Mouse (Mus musculus) cerebellum, adult 8-10 months (tissue): ENCODE measurements around the gene Scyl1.
"Not testable (repeated sequence)": the region's sequence is repeated elsewhere in the genome, so short reads cannot be mapped to it uniquely, and the experiment has no call there.

Source experiments
- DNase-seq: peaks from one replicate; pipeline ENCODE4 v3.0.0; 2022

Scyl1 gene

DNA sequence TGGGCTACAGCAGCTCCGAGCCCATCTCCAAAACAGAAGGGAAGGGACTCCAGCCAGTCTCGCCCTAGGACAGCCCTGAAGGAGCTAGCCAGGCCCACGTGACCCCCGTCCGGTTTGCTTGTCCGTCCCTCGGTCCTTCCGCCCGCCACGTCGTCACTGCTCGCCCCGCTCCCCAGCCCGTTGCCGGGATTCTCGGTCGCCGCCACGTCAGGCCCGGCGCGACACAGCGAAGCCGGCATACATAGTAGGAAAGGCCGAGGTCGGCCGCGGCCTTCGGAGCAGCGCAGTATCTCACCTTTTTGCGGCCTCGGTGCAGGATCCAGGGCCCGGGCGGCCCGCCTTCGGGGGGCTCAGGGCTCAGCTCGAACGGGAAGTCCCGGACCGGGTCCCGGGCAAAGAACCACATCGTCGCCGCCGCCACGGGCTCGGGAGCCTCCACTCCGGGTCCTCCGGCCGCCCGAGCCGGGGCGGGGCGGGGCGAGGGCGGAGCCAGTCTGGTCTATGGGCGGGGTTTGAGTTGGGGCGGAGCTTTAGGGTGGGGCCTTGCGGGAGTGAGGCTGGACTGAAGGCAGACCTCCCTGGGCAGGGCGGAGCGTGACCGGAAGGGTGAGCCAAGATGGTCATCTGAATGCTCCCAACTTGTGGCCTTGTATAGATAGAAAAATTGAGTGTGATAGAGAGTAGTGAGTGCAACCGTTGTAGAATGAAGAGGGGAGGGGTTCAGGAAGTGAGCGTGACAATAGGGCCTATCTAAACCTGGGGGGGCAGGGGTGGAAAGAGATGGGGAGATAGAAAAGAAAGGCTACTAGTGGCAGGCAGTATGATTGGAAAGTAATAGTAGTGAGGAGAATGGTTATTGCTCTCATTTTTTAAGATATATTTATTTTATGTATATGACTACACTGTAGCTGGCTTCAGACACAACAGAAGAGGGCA, at the start of gene Scyl1:
Scyl1 (minus strand) TSS at position 495 of the 936 bp plus-strand sequence.
- DNase-seq, result peak; percentile 97

DNA sequence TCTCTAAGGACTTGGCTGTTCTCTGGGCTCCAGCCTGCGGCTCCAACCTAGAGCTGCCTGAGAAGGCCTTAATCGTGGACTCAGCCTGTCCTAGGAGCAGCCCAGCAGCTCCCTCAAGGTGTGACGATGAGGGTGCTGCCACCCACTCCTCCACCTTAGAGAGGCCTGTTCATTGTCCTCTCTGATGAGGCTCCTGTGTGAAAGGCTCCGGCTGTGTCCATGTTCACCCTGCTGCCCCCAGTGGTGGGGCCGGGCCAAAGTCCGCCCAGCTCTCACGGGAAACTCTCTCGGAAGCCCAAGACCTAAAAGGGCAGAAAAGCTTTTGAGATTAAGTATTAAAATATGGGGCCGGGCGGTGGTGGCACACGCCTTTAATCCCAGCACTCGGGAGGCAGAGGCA, 48.3 kb upstream of the Scyl1 start:
- DNase-seq, result no peak

DNA sequence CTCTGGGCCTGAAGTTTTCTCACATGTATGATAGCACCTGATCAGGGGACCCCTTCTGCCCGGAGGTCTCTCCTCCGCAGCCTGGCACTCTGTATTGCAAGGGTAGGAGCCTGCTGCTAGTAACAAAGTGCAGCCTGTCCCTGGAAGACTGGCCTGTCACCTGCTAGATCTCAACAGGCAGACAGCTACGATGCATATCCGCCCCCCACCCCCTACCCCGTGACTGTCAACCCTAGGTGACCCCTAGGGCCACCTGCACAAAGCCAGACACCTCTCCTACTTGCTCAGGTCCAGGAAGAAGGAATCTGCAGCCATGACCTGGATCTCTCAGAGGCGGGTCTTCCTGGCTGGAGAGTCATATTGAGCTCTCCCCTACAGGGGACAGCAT, 47.4 kb upstream of the Scyl1 start:
- no peak for DNase-seq

DNA sequence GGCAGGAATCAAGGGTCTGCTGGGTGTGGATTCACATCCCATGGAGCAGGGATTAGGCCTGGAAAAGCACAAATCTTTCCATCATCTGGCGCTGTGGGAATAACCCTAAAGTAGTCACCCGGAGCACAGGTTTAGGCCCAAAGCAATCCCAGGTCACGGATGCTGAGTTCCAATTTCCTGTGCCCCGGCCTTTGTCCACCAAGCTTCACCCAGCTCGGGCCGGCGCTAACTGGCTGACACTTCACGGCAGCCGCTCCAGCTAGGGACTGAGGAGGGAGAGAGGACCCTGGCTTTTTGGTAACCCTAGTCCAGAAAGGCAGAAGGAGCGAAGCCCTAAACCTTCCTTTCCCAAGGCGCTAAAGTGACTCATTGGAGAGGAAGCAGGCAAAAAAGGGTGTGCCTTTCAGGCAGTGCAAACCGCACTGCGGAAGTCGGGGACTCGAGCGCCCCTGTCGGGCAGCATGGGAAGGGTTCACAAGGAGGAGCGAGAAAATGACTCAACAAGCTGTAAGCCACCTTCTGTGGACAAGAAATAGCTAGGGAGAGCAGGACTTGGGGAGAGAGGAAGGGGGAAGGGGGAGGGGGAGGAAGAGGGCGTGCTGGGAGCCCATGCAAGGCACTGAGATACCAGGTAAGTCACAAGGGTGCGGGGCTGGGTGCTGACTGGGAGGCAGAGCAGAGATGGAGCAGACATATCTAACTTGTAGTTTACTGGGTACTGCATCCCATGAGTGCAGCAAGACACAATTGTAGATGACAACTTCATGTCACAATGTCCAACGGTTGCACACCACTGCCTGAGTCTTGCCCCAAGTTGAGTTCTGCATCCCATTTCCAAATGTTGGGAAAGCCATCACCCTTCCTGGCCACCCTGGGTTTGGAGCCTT, 46.7 kb upstream of the Scyl1 start:
- peak; percentile 88 for DNase-seq

DNA sequence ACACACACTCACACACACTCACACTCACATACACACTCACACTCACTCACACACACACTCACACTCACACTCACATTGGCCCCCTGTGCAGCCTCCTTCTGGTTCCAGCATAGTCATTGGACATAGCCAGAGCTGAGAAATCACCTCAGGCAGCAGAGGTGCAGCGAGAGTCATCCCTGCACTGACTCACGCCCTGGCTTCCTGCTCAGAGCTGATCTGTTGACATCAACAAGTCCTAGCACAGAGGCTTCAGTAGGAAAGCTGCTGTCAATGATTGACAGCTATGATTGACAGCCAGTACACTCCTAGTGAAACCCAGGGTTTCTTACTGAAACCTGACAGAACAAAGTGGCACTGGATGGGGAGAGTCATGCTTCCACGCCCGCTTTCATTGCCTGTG, 44.7 kb upstream of the Scyl1 start:
- DNase-seq, result no peak

DNA sequence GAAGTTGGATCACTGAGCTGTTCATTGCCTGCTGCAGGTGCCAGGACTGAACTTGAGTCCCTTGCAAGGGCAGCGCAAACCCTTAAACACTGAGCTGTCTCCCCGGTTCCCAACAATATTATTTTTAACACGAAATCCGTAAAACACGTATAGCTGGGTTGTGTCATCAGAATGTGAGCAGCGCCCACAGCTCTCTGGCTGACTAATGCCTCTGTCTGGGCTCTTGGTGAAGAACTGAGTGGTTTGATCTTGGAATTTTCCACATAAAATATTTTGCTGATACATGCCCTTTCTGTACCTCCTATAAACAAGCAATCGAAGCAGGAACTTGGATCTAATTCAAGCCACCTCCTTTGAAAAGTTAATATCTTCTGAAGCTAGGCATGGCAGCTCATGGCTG, 43.8 kb upstream of the Scyl1 start:
- DNase-seq, result no peak

DNA sequence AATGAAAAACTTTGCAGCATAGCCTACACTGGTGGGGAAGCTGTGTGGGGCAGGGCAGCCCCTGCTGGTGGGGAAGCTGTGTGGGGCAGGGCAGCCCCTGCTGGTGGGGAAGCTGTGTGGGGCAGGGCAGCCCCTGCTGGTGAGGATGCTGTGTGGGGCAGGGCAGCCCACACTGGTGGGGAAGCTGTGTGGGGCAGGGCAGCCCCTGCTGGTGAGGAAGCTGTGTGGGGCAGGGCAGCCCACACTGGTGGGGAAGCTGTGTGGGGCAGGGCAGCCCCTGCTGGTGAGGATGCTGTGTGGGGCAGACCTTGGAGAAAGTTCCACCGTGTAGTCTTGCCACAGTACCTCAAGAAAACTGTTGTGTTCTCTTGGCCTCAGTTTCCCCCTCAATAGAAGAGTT, 42.8 kb upstream of the Scyl1 start:
- DNase-seq, result not testable (repeated sequence)

DNA sequence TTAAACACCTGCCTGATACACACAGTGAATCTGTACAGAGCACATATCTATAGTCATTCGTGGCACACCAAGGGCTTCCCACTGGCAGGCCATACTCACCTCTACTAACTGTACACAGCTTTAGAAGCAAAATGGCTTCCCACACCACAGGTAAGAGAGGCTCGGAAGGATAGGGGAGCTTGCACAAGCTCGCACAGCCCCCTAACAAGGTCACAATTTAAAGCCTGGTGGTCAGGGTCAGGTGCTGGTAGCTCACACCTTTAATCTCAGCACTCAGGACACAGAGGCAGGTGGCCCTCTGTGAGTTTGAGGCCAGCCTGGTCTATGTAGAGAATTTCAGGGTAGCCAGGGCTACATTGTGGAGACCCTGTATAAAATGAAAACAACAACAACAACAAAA, 42.3 kb upstream of the Scyl1 start:
- DNase-seq, result no peak

DNA sequence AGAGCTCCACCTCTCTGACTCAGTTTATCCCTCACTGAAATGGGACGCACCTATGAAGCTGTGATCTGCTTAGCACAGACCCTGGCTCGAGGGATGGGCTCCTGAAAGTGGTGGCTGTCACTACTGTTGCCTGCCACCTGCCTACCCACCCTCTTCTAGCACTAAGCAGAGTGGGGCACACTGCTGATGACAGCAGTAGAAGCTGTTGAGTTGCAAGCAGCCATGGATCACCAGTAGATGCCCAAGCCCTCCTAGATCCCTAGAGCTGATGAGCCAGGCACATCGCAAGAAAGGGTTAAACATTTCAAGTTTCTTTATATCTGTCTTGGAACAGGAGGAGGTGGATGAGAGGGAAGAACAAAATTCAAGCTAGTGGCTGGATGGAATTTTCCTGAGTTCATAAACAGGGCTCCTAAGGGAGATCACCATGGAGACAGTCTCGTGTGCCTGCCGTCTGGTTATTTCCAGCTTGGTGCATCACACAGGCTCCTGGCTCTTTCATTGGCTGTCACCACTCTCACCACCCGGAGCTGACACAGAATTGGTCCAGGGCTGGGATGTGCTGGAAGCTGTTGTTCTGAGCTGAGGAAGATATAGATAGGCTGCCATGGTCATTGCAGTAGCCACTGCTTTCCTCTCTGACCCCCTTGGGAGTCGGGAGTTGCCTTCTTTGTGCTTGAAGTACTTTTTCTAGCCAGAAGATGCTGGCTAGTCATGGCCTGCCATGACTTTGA, 40.7 kb upstream of the Scyl1 start:
- DNase-seq, result peak; percentile 79

DNA sequence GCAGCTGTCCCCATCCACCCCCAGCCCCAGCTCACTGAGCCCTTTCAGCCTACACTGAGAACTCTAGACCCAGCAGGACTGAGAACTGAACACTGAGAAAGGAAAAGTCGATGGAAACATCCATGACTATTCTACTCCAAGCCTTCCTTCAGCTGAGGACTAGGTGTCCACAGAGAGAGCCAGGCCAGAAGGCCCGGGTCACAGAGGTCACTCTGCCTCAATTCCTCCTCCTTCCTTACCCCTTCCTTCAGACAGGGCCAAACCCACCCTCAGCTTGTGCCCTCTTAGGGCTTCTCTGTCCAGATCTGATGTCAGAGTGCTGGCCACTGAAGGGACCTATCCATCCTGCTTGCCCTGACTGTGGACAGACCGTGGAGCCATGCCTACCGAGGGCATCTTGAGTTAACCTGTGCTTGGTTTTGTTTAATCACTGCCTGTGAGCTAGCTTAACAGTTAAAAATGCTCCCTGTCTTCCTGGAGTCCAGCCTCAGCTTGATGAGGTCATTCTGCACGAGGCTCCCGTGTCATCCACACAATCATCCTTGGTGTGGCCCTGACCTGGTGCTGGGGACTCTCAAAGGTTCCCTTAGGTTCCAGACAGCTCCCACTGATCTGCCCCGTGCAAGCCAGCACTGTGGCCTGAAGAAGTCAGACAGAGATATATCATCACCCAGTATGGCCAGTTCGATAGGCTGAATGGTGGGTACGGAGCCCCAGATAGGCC, 39.8 kb upstream of the Scyl1 start:
- DNase-seq, result no peak

DNA sequence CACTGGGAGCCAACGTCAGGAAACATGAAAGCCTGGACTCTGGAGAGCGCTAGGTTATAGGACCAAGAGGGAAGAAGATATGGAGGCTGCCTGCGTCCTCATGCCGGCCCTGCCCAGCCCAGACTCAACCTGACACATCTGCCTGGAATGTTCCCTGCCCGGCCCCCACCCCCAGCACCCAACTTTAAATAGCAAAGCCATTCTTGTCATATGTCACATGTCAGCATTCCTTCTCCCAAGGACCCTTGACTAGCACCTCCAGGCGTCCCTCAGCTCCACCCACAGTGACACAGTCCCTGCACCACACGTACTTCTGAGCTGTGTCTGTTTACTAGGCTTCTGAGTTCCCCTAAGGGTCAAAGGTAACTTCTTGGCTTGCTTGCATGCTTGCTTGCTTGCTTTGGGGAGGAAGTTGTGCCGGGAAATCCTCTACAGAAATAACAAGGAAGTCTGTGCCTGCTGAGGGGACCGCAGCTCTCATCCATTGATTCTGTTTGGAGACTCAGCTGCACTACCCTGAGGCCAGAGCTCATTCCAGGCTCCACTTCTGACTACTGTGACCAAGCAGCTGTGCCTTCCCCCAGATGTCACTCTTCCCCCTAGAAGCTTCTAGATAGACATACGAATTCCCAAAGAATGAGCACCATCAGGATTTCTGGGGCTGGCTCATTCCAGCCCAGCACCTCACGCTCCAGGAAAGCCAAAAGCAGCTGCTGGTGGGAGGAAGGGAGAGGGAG, 39.1 kb upstream of the Scyl1 start:
- DNase-seq, result no peak

DNA sequence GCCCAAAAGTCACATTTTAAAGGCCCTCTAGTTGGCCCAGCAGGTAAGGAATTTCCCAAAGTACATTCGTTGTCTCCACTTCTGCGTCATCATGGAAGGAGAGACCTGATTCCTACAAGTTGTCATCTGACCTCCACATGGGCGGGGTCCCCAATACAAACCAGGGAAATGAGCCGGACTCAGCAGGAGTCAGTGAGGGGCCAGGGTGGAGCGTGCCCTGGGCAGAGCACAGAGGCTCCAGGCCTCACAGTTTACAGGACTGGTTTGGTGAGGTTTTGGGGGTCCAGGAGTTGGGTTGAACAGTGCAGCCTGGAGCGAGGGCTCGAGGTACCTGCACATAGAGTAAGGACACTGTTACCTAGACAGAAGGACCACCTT, 38.5 kb upstream of the Scyl1 start:
- no peak for DNase-seq

DNA sequence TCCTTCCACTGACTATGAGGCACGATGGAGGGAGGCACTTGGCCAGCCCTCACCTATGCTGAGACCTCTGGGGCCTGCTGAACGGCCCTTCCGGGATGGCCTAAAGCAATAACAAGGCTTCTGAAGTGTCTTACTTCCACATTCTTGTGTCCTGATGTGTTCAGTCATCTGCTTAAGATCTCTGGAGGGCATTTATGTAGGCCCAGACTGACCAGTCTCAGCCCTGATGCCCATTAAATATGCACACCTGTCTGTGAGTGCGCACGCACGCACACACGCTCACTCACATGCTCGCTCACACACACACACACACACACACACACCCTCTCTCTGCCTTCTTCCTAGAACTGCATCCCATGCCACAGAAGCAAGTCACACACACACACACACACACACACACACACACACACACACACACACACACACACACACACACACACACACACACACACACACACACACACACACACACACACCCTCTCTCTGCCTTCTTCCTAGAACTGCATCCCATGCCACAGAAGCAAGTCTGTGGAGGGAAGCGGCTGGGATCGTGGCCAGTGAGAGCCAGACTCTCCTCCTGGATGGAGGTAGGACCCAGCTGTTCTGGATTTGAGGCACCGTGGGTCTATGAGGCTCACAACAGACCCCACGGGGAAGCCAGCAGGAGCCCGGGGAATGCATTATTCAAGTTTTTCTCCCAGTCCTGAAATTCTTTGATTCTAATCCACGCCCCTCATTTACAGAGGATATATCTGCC, 37.9 kb upstream of the Scyl1 start:
- no peak for DNase-seq

DNA sequence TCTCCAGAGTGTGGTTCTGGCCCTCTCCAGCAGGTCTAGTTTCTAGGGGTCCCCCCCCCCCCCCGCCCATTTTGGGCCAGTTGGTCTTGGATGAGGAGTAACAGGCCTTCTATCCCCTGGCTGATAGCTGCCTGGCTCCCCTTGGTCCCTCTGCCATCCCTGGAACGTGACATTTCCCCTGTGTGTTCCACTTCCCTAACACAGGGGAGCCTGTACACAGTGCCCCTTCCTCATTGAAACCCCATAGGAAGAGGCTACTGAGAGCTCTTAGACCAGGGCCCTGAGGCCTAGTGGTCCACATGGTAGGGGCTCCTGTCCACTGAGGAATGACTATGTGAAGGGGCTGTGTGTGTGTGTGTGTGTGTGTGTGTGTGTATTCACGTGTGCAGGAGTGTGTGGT, 36.5 kb upstream of the Scyl1 start:
- DNase-seq, result no peak

DNA sequence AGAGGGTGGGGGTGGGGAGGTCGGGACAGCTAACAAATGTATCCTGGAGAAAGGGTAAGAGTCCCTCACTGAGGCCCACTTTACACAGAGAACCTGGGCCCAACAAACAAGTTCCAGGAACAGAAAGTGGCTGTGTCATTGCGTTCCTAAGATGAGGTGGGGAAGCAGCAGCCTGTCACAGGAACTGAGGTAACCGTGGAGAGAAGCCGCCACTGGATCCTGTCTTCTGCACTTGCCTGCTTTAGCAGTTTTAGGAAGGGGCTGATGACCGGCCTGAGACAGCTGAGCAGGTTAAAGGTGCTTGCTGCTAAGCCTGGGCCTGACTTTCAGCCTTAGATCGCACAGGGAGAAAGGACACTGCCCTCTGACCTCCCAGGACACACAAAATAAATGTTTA, 35.6 kb upstream of the Scyl1 start:
- DNase-seq, result no peak

DNA sequence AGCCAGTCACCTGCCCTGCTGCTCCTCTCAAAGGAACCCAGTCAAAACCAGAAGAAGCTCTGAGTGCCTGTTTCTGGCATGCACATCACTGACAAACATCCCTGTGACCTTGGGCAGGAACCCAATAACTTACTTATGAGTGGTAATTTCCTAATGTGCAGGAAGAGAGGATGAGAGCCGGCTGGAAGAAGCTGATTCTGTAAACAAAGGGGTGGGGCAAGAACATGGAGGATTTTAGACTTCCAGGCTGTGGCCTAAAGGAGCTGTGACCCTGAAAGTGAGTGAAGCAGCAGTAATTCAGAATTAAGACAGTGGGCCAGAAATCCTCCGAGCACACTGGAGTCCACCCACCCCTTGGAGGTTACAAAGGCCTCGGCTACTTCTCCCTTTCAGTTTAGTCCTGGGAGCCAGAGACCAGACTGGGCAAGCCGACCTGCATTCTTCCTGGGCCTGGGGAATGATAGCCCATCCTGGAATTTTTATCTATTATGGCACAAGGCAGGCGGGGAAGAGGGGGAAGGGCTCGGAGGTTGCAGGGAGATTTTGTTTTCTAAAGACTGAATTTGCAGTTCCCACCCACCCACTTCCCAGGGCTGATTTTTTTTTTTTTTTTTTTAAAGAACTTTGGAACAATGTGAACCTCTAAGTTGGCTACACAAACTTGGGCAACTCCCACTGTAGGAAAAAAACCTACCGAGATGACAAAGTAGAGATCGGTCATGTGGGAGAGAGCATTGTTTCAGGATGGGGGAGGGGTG, 35.0 kb upstream of the Scyl1 start:
- DNase-seq, result no peak

DNA sequence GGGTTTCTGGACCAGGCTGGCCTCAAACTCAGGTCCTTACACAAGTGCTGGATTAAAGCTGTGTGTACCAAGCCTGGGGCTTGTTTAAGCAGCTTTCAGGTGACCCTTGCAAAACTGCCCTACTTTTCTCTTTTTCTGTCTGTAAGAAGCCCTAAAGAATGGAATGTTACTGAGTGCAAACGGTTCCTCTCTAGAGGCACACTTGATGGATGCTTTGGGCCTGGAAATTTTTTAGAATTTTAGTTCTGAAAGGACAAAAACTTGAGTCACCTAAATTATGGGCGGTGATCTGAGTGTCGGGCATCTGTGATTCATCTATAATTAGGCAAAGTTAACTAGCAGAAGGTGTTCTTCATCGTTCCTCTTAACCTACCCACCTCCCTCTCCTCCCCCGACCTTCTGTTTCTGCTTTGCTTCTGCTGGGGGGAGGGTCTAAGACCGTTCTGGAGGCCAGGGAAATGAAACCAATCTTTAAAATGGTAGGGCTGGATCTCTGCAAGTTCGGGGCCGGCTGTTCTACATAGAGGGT, 33.2 kb upstream of the Scyl1 start:
- no peak for DNase-seq

DNA sequence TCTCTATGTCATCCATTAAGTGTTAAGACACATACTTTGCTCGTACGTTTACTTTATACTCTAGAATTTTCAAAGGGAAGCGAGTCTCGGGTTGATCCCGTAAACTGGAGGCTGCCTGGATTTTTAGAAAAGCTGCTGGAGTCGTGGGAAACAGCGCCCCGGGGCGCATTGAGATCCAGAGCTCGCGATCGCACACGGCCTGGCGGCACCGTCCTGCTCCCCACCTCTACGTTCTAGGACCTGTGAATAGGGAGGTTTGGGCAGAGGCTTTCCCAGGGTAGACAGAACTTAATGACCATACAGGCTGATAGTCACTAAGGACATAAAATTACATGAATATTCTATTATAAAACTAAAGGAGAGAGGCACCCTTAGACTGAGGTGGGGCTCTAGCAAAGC, 32.7 kb upstream of the Scyl1 start:
- DNase-seq, result no peak

DNA sequence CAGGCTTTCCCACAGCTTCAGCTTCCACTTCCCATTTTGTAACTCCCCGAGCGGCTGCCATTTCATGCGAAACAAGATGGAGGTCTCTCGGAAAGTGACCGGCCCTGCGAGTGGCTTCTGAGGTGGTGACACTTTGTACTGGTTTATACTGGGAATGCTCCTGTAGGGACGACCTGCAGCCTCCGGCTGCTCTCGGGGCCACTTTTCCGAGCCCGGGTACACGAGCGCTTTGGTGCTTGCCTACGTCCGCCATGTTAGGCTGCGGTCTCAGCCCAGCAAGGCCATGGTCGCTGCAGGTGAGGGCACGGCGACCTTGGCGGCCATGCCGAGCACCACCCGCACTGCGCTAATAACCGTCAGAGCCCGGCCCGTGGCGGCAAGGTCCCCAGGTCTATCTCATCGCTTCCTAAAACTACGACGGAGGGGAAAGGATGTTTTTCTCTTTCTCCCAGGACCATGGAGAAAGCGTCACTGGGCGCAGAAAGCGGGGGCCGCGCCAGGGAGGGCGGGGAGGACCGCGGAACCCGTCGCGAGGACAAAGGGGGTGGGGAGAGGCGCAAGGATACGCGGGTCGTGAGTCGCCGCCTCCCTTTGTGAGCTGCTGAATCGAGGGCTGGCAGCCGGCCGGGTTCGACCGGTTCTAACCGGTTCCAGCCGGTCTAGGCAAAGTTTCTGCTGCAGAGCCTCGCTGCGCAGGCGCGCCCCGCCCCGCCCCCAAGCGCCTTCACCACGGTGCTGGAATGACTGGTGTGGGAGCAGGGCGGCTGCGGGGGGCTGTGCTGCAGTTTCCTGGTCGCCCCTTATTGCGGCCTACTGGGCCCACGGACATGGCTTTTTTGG, 32.0 kb upstream of the Scyl1 start:
- peak; percentile 100 for DNase-seq
